Comparison of ENCODE assay signal across 8 mouse cellular contexts in genomic region chr4:155246691-155247105, GRCm38 (mm10). TPM values are rescaled to one million over a fixed set of nuclear protein-coding genes. Genes with fewer than 3 reads are reported as not detected.
A peak's percentile ranks its signal among the peaks of the same experiment; 100 is the strongest.
DNase-seq lines count a peak whose midpoint lies in the region; ATAC-seq and TF ChIP-seq lines count a peak whose summit lies in the region.

No protein-coding gene starts in this region.

- ATAC-seq in forebrain, embryonic 11.5 days (replicated peaks; ENCODE audit: low FRiP score) = no peak
- ATAC-seq in forebrain, embryonic 12.5 days (ENCODE audit: low FRiP score) = no peak
- peak; percentile 61 for ATAC-seq in forebrain, postnatal 0 days
- ATAC-seq in kidney, embryonic 16.5 days (ENCODE audit: low FRiP score, low TSS enrichment) = peak; percentile 12
- no peak for ATAC-seq in limb, embryonic 13.5 days (ENCODE audit: low FRiP score, low read depth)
- no peak for ATAC-seq in megakaryocyte-erythroid progenitor cell, adult 5-6 weeks (replicated peaks; ENCODE audit: low FRiP score, low TSS enrichment, poor library complexity, severe bottlenecking)

- peaks cover 10% of the 10 kb centered on the region for H3K4me1 ChIP-seq in forebrain, embryonic 11.5 days (replicated peaks; ENCODE audit: control insufficient read depth, insufficient read depth, low read length)
- H3K4me1 ChIP-seq in forebrain, embryonic 12.5 days = peaks cover 21% of the 10 kb centered on the region
- H3K4me1 ChIP-seq in E14TG2a.4 (replicated peaks; ENCODE audit: low read depth, low read length) = peaks cover 48% of the 10 kb centered on the region
- peaks cover 21% of the 10 kb centered on the region for H3K4me1 ChIP-seq in forebrain, postnatal 0 days (ENCODE audit: insufficient read depth)
- peaks cover 29% of the 10 kb centered on the region for H3K4me1 ChIP-seq in kidney, embryonic 16.5 days (ENCODE audit: insufficient read depth, low read length)
- H3K4me1 ChIP-seq in limb, embryonic 13.5 days = peaks cover 35% of the 10 kb centered on the region

- H3K4me2 ChIP-seq in forebrain, embryonic 11.5 days (ENCODE audit: low read depth, low read length, severe bottlenecking) = no peak overlapping the region
- no peak overlapping the region for H3K4me2 ChIP-seq in forebrain, embryonic 12.5 days
- no peak overlapping the region for H3K4me2 ChIP-seq in forebrain, postnatal 0 days (ENCODE audit: low read depth)
- H3K4me2 ChIP-seq in kidney, embryonic 16.5 days (replicated peaks; ENCODE audit: low read depth, low read length) = no peak overlapping the region
- H3K4me2 ChIP-seq in limb, embryonic 13.5 days (replicated peaks) = peak overlapping the region; percentile 14; the same call in 1 of the 2 replicates

- 92% methylated on average over 12 of the region's 12 CpGs for WGBS in forebrain, embryonic 11.5 days
- 84% methylated on average over 12 of the region's 12 CpGs for WGBS in forebrain, embryonic 12.5 days
- 53% methylated on average over 12 of the region's 12 CpGs for WGBS in forebrain, postnatal 0 days
- 47% methylated on average over 12 of the region's 12 CpGs for WGBS in kidney, embryonic 16.5 days
- WGBS in limb, embryonic 13.5 days = 63% methylated on average over 12 of the region's 12 CpGs

- peak; percentile 45 for DNase-seq in forebrain, embryonic 11.5 days (ENCODE audit: low spot score)
- peak; percentile 82 for DNase-seq in forebrain, postnatal 0 days
- no peak for DNase-seq in adrenal gland, adult 8-10 months

- no peaks in the 10 kb centered on the region for H3K9me3 ChIP-seq in forebrain, embryonic 11.5 days (ENCODE audit: control insufficient read depth, low read length)
- no peaks in the 10 kb centered on the region for H3K9me3 ChIP-seq in forebrain, embryonic 12.5 days
- no peaks in the 10 kb centered on the region for H3K9me3 ChIP-seq in E14TG2a.4 (ENCODE audit: low read length)
- H3K9me3 ChIP-seq in forebrain, postnatal 0 days (ENCODE audit: low read length) = no peaks in the 10 kb centered on the region
- H3K9me3 ChIP-seq in kidney, embryonic 16.5 days (ENCODE audit: low read length) = peaks cover 3% of the 10 kb centered on the region; the same call in 1 of the 2 replicates
- peaks cover 4% of the 10 kb centered on the region; the same call in 1 of the 2 replicates for H3K9me3 ChIP-seq in limb, embryonic 13.5 days

- H3K36me3 ChIP-seq in forebrain, embryonic 11.5 days (ENCODE audit: control insufficient read depth, insufficient read depth, low read length) = no peaks in the 10 kb centered on the region
- H3K36me3 ChIP-seq in forebrain, embryonic 12.5 days (replicated peaks) = no peaks in the 10 kb centered on the region
- H3K36me3 ChIP-seq in E14TG2a.4 (ENCODE audit: insufficient read depth, low read length) = no peaks in the 10 kb centered on the region
- H3K36me3 ChIP-seq in forebrain, postnatal 0 days (ENCODE audit: insufficient read depth) = no peaks in the 10 kb centered on the region
- H3K36me3 ChIP-seq in kidney, embryonic 16.5 days (ENCODE audit: insufficient read depth, low read length) = no peaks in the 10 kb centered on the region
- H3K36me3 ChIP-seq in limb, embryonic 13.5 days = no peaks in the 10 kb centered on the region

- H3K4me3 ChIP-seq in forebrain, embryonic 11.5 days (ENCODE audit: low read depth, low read length) = no peak overlapping the region
- no peak overlapping the region for H3K4me3 ChIP-seq in forebrain, embryonic 12.5 days (replicated peaks)
- H3K4me3 ChIP-seq in E14TG2a.4 (replicated peaks; ENCODE audit: low read length) = peak overlapping the region; percentile 59
- no peak overlapping the region for H3K4me3 ChIP-seq in forebrain, postnatal 0 days (ENCODE audit: low read depth, low read length)
- no peak overlapping the region for H3K4me3 ChIP-seq in kidney, embryonic 16.5 days (ENCODE audit: low read length)
- H3K4me3 ChIP-seq in limb, embryonic 13.5 days = no peak overlapping the region

- no peaks in the 10 kb centered on the region for H3K27me3 ChIP-seq in forebrain, embryonic 11.5 days (ENCODE audit: control insufficient read depth, insufficient read depth, low read length)
- 0 out of 2 replicates have a peak, but pooled peaks cover 6% of the 10 kb centered on the region for H3K27me3 ChIP-seq in forebrain, embryonic 12.5 days
- H3K27me3 ChIP-seq in E14TG2a.4 (ENCODE audit: insufficient read depth, low read length) = peaks cover 7% of the 10 kb centered on the region
- H3K27me3 ChIP-seq in forebrain, postnatal 0 days (ENCODE audit: insufficient read depth, low read length) = no peaks in the 10 kb centered on the region
- H3K27me3 ChIP-seq in kidney, embryonic 16.5 days (ENCODE audit: insufficient read depth, low read length) = no peaks in the 10 kb centered on the region
- H3K27me3 ChIP-seq in limb, embryonic 13.5 days = no peaks in the 10 kb centered on the region

- no peak overlapping the region for H3K9ac ChIP-seq in forebrain, embryonic 11.5 days (ENCODE audit: low read length)
- no peak overlapping the region for H3K9ac ChIP-seq in forebrain, embryonic 12.5 days
- H3K9ac ChIP-seq in forebrain, postnatal 0 days = peak overlapping the region; percentile 31; the same call in 1 of the 2 replicates
- no peak overlapping the region for H3K9ac ChIP-seq in kidney, embryonic 16.5 days (replicated peaks; ENCODE audit: low read length)
- peak overlapping the region; percentile 43 for H3K9ac ChIP-seq in limb, embryonic 13.5 days

- no peak overlapping the region for H3K27ac ChIP-seq in forebrain, embryonic 11.5 days (ENCODE audit: low read depth, low read length)
- H3K27ac ChIP-seq in forebrain, embryonic 12.5 days = no peak overlapping the region
- peak overlapping the region; percentile 81 for H3K27ac ChIP-seq in forebrain, postnatal 0 days (ENCODE audit: low read depth, low read length)
- peak overlapping the region; percentile 40 for H3K27ac ChIP-seq in kidney, embryonic 16.5 days (ENCODE audit: low read length)
- H3K27ac ChIP-seq in limb, embryonic 13.5 days = peak overlapping the region; percentile 61

- no peak for TF ChIP-seq CTCF in E14TG2a.4 (conservative IDR thresholded peaks at IDR 0.05; ENCODE audit: low read length)
- TF ChIP-seq CTCF in forebrain, postnatal 0 days (IDR thresholded peaks at IDR 0.05; ENCODE audit: low read depth) = peak; percentile 29; the same call in 1 of the 2 replicates

RNA-seq across cellular contexts. Expression of gene Faap20, which starts 2.9 kb away (rescaled TPM):
- polyA plus RNA-seq in forebrain, embryonic 11.5 days (2014; fragmentation: Nextera tagmentation; extraction: Ambion mirVana) = 105 and 107 TPM in 2 replicates
- 96.4 and 96.9 TPM in 2 replicates for polyA plus RNA-seq in forebrain, embryonic 12.5 days (2016; fragmentation: Nextera tagmentation; extraction: Ambion mirVana)
- total RNA-seq in forebrain, postnatal 0 days (2014; rRNA removed) = 48.7 and 51.8 TPM in 2 replicates
- 59.9 and 60.7 TPM in 2 replicates for polyA plus RNA-seq in forebrain, postnatal 0 days (2015; fragmentation: Nextera tagmentation; extraction: Ambion mirVana)
- polyA plus RNA-seq in kidney, embryonic 16.5 days (2015; fragmentation: Nextera tagmentation; extraction: Ambion mirVana) = 77.4 and 77.8 TPM in 2 replicates
- 92.1 and 97.8 TPM in 2 replicates for polyA plus RNA-seq in limb, embryonic 13.5 days (2015; fragmentation: Nextera tagmentation; extraction: Ambion mirVana)
- 10 to 100 TPM; 57.4 to 70.1 (median 60.8) TPM for total RNA-seq in adrenal gland, adult 8-10 months (2022)
- 25.6 and 41.4 TPM in 2 replicates for total RNA-seq in megakaryocyte-erythroid progenitor cell, adult 5-6 weeks (2014; fragmentation: Nextera tagmentation)
- total RNA-seq in megakaryocyte-erythroid progenitor cell, adult 5-6 weeks (2017) = 16.8 and 17.0 TPM in 2 replicates

RNA-seq across cellular contexts. Expression of gene Ski, which starts 24.3 kb away (rescaled TPM):
- polyA plus RNA-seq in forebrain, embryonic 11.5 days (2014; fragmentation: Nextera tagmentation; extraction: Ambion mirVana) = 14.1 and 14.7 TPM in 2 replicates
- polyA plus RNA-seq in forebrain, embryonic 12.5 days (2016; fragmentation: Nextera tagmentation; extraction: Ambion mirVana) = 12.3 and 14.2 TPM in 2 replicates
- total RNA-seq in forebrain, postnatal 0 days (2014; rRNA removed) = 66.9 and 68.7 TPM in 2 replicates
- 11.7 and 12.2 TPM in 2 replicates for polyA plus RNA-seq in forebrain, postnatal 0 days (2015; fragmentation: Nextera tagmentation; extraction: Ambion mirVana)
- polyA plus RNA-seq in kidney, embryonic 16.5 days (2015; fragmentation: Nextera tagmentation; extraction: Ambion mirVana) = 14.5 and 15.9 TPM in 2 replicates
- 24.4 and 24.8 TPM in 2 replicates for polyA plus RNA-seq in limb, embryonic 13.5 days (2015; fragmentation: Nextera tagmentation; extraction: Ambion mirVana)
- total RNA-seq in adrenal gland, adult 8-10 months (2022) = 10 to 100 TPM; 64.1 to 85.4 (median 69.1) TPM
- 16.3 and 16.4 TPM in 2 replicates for total RNA-seq in megakaryocyte-erythroid progenitor cell, adult 5-6 weeks (2014; fragmentation: Nextera tagmentation)
- 6.7 and 7.7 TPM in 2 replicates for total RNA-seq in megakaryocyte-erythroid progenitor cell, adult 5-6 weeks (2017)

Comparison
In these comparisons a context has a peak if more than half of its experiments do, and no peak if none do; other contexts are left out.
1. ATAC-seq: peak in forebrain, postnatal 0 days (single experiment) and kidney, embryonic 16.5 days (single experiment); none in forebrain, embryonic 11.5 days (single experiment), forebrain, embryonic 12.5 days (single experiment), limb, embryonic 13.5 days (single experiment) and megakaryocyte-erythroid progenitor cell, adult 5-6 weeks (single experiment).
2. H3K27ac ChIP-seq: peak in forebrain, postnatal 0 days (single experiment), kidney, embryonic 16.5 days (single experiment) and limb, embryonic 13.5 days (single experiment); none in forebrain, embryonic 11.5 days (single experiment) and forebrain, embryonic 12.5 days (single experiment).
3. H3K9ac ChIP-seq: peak in forebrain, postnatal 0 days (single experiment) and limb, embryonic 13.5 days (single experiment); none in forebrain, embryonic 11.5 days (single experiment), forebrain, embryonic 12.5 days (single experiment) and kidney, embryonic 16.5 days (single experiment).